22 mouse cellular contexts compared by ENCODE assay signal in the genomic region with DNA sequence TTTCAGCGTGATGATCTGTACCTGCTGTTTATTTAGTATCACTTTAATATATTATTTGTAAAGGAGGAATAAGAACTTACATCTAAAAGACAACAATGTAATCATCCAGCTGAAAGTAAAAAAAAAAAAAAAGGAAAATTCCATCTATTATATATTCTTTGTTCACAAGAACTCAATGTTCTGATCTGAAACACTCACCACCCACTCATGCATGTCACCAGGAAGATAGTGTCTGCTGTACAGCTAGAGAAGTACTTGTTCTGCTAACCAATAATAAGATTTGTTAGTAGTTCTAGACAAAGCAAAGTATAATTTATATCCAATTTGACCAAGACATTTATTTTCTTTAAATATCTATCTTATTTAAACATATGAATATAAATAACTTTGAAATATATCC.
"Had no signal": no experiment of that assay in that cellular context is flagged by ENCODE, and none has a peak within 500 bp of the region (broad histone marks: within the 10 kb centered on the region; RNA-seq: fewer than 3 reads in every experiment).

No protein-coding gene starts in this region.

- DNase-seq: forebrain, postnatal 0 days; gastrocnemius, postnatal 14 days; gastrocnemius, postnatal 36 days; heart, adult 11 months; heart, adult 2 months; heart, postnatal 14 days; heart, postnatal 36 days; kidney, adult 11 months; kidney, adult 8-10 months; kidney, postnatal 14 days; kidney, postnatal 36 days; layer of hippocampus, postnatal 36 days; left cerebral cortex, postnatal 4 days had no signal

- H3K36me3 ChIP-seq: hindbrain, embryonic 13.5 days; hindbrain, embryonic 15.5 days; limb, embryonic 13.5 days; limb, embryonic 15.5 days; liver, embryonic 12.5 days had no signal

- H3K9me3 ChIP-seq: hindbrain, embryonic 13.5 days; hindbrain, embryonic 15.5 days; limb, embryonic 13.5 days; limb, embryonic 15.5 days; liver, embryonic 12.5 days had no signal

- H3K4me3 ChIP-seq: heart, adult 2 months; hindbrain, embryonic 13.5 days; hindbrain, embryonic 15.5 days; limb, embryonic 13.5 days; limb, embryonic 15.5 days; liver, embryonic 12.5 days had no signal

- H3K4me1 ChIP-seq: hindbrain, embryonic 13.5 days; hindbrain, embryonic 15.5 days; limb, embryonic 13.5 days; limb, embryonic 15.5 days; liver, embryonic 12.5 days had no signal

- H3K4me2 ChIP-seq: heart, embryonic 11.5 days; hindbrain, embryonic 13.5 days; hindbrain, embryonic 15.5 days; limb, embryonic 13.5 days; limb, embryonic 15.5 days; liver, embryonic 12.5 days had no signal

- H3K27ac ChIP-seq: heart, adult 2 months; hindbrain, embryonic 13.5 days; hindbrain, embryonic 15.5 days; hindbrain, postnatal 0 days; limb, embryonic 13.5 days; limb, embryonic 15.5 days; liver, embryonic 12.5 days; liver, embryonic 14.5 days had no signal

- H3K9ac ChIP-seq: forebrain, postnatal 0 days; hindbrain, embryonic 13.5 days; hindbrain, embryonic 15.5 days; limb, embryonic 13.5 days; limb, embryonic 15.5 days; liver, embryonic 12.5 days; liver, embryonic 14.5 days had no signal

- H3K27me3 ChIP-seq: hindbrain, embryonic 13.5 days; hindbrain, embryonic 15.5 days; limb, embryonic 13.5 days; limb, embryonic 15.5 days; liver, embryonic 12.5 days had no signal

- ATAC-seq: forebrain, postnatal 0 days; hindbrain, postnatal 0 days; intestine, embryonic 16.5 days; liver, embryonic 12.5 days had no signal
